In genomic region chr4:32363488-32363984, GRCm38 (mm10) we compare ENCODE assay signal across 10 mouse cellular contexts.
DNase-seq lines count a peak whose midpoint lies in the region; ATAC-seq lines count a peak whose summit lies in the region.
"Had no signal": no experiment of that assay in that cellular context is flagged by ENCODE, and none has a peak within 500 bp of the region (broad histone marks: within the 10 kb centered on the region; RNA-seq: fewer than 3 reads in every experiment).

No protein-coding gene starts in this region.

- no peaks in the 10 kb centered on the region for H3K36me3 ChIP-seq in forebrain, embryonic 11.5 days (ENCODE audit: control insufficient read depth, insufficient read depth, low read length)
- H3K36me3 ChIP-seq in forebrain, embryonic 16.5 days (ENCODE audit: control insufficient read depth, insufficient read depth), result no peaks in the 10 kb centered on the region
- H3K36me3 ChIP-seq in embryonic facial prominence, embryonic 15.5 days, result no peaks in the 10 kb centered on the region
- H3K36me3 ChIP-seq in midbrain, embryonic 10.5 days, result no peaks in the 10 kb centered on the region
- H3K36me3 ChIP-seq: hindbrain, embryonic 15.5 days; midbrain, embryonic 13.5 days had no signal

- no peak for ATAC-seq in forebrain, embryonic 11.5 days (replicated peaks; ENCODE audit: low FRiP score)
- no peak for ATAC-seq in forebrain, embryonic 16.5 days
- 0 out of 2 replicates have a peak, but pooled peaks have one; percentile 24 for ATAC-seq in embryonic facial prominence, embryonic 15.5 days (ENCODE audit: insufficient number of reproducible peaks, low FRiP score, low TSS enrichment, low read depth)
- ATAC-seq: midbrain, embryonic 13.5 days had no signal

- no peak overlapping the region for H3K27ac ChIP-seq in forebrain, embryonic 11.5 days (ENCODE audit: low read depth, low read length)
- no peak overlapping the region for H3K27ac ChIP-seq in forebrain, embryonic 16.5 days (ENCODE audit: low read length)
- no peak overlapping the region for H3K27ac ChIP-seq in embryonic facial prominence, embryonic 15.5 days (replicated peaks)
- H3K27ac ChIP-seq in midbrain, embryonic 10.5 days (replicated peaks), result no peak overlapping the region
- H3K27ac ChIP-seq: hindbrain, embryonic 15.5 days; midbrain, embryonic 13.5 days had no signal

- no peaks in the 10 kb centered on the region for H3K9me3 ChIP-seq in forebrain, embryonic 11.5 days (ENCODE audit: control insufficient read depth, low read length)
- H3K9me3 ChIP-seq in forebrain, embryonic 16.5 days (ENCODE audit: control insufficient read depth, low read length), result no peaks in the 10 kb centered on the region
- no peaks in the 10 kb centered on the region for H3K9me3 ChIP-seq in embryonic facial prominence, embryonic 15.5 days (replicated peaks)
- no peaks in the 10 kb centered on the region for H3K9me3 ChIP-seq in midbrain, embryonic 10.5 days (replicated peaks)
- H3K9me3 ChIP-seq: hindbrain, embryonic 15.5 days; midbrain, embryonic 13.5 days had no signal

- DNase-seq in forebrain, embryonic 11.5 days (ENCODE audit: low spot score), result peak; percentile 48
- DNase-seq in 3T3-L1 (ENCODE audit: low read depth, low spot score), result peak; percentile 12
- DNase-seq in lung, postnatal 36 days, result peak; percentile 79
- no peak for DNase-seq in left cerebral cortex, postnatal 36 days (ENCODE audit: low spot score in 2 of 2)
- no peak for DNase-seq in midbrain, embryonic 10.5 days (ENCODE audit: low spot score)
- no peak for DNase-seq in cerebellum, adult 9-11 months

- no peak overlapping the region for H3K9ac ChIP-seq in forebrain, embryonic 11.5 days (ENCODE audit: low read length)
- no peak overlapping the region for H3K9ac ChIP-seq in forebrain, embryonic 16.5 days (replicated peaks; ENCODE audit: low read depth, low read length)
- H3K9ac ChIP-seq in embryonic facial prominence, embryonic 15.5 days, result no peak overlapping the region
- H3K9ac ChIP-seq: hindbrain, embryonic 15.5 days; midbrain, embryonic 13.5 days had no signal

- intact Hi-C loops in left cerebral cortex, postnatal 36 days (cut with DNase I), result no loop called here

- H3K27me3 ChIP-seq in forebrain, embryonic 11.5 days (ENCODE audit: control insufficient read depth, insufficient read depth, low read length), result no peaks in the 10 kb centered on the region
- no peaks in the 10 kb centered on the region for H3K27me3 ChIP-seq in forebrain, embryonic 16.5 days (replicated peaks; ENCODE audit: control insufficient read depth, insufficient read depth, low read length)
- H3K27me3 ChIP-seq in embryonic facial prominence, embryonic 15.5 days, result no peaks in the 10 kb centered on the region
- no peaks in the 10 kb centered on the region for H3K27me3 ChIP-seq in midbrain, embryonic 10.5 days (ENCODE audit: low read depth, poor library complexity, severe bottlenecking)
- H3K27me3 ChIP-seq: hindbrain, embryonic 15.5 days; midbrain, embryonic 13.5 days had no signal

- H3K4me1 ChIP-seq in forebrain, embryonic 11.5 days (replicated peaks; ENCODE audit: control insufficient read depth, insufficient read depth, low read length), result peaks cover 13% of the 10 kb centered on the region; the same call in 1 of the 2 replicates
- H3K4me1 ChIP-seq in forebrain, embryonic 16.5 days (replicated peaks; ENCODE audit: control insufficient read depth, insufficient read depth, low read length), result peaks cover 44% of the 10 kb centered on the region
- H3K4me1 ChIP-seq in embryonic facial prominence, embryonic 15.5 days, result peaks cover 52% of the 10 kb centered on the region
- peaks cover 64% of the 10 kb centered on the region for H3K4me1 ChIP-seq in midbrain, embryonic 10.5 days

- no peak overlapping the region for H3K4me3 ChIP-seq in forebrain, embryonic 11.5 days (ENCODE audit: low read depth, low read length)
- no peak overlapping the region for H3K4me3 ChIP-seq in forebrain, embryonic 16.5 days (replicated peaks; ENCODE audit: low read length)
- no peak overlapping the region for H3K4me3 ChIP-seq in embryonic facial prominence, embryonic 15.5 days (replicated peaks)
- no peak overlapping the region for H3K4me3 ChIP-seq in midbrain, embryonic 10.5 days
- H3K4me3 ChIP-seq: hindbrain, embryonic 15.5 days; midbrain, embryonic 13.5 days had no signal

- WGBS in forebrain, embryonic 11.5 days, result 73% methylated on average over 14 of the region's 14 CpGs
- WGBS in forebrain, embryonic 16.5 days, result 73% methylated on average over 14 of the region's 14 CpGs
- 37% methylated on average over 14 of the region's 14 CpGs for WGBS in embryonic facial prominence, embryonic 15.5 days
- 79% methylated on average over 14 of the region's 14 CpGs for WGBS in midbrain, embryonic 10.5 days

- H3K4me2 ChIP-seq in forebrain, embryonic 11.5 days (ENCODE audit: low read depth, low read length, severe bottlenecking), result no peak overlapping the region
- no peak overlapping the region for H3K4me2 ChIP-seq in forebrain, embryonic 16.5 days (ENCODE audit: low read length)
- no peak overlapping the region for H3K4me2 ChIP-seq in embryonic facial prominence, embryonic 15.5 days (replicated peaks)
- H3K4me2 ChIP-seq: hindbrain, embryonic 15.5 days; midbrain, embryonic 13.5 days had no signal

Comparison
In these comparisons a context has a peak if more than half of its experiments do, and no peak if none do; other contexts are left out.
1. DNase-seq: peak in forebrain, embryonic 11.5 days (single experiment), 3T3-L1 (single experiment) and lung, postnatal 36 days (single experiment); none in left cerebral cortex, postnatal 36 days (0 of 2), midbrain, embryonic 10.5 days (single experiment) and cerebellum, adult 9-11 months (single experiment).